Mouse (Mus musculus) telencephalon, adult 2 months (tissue): ENCODE measurements around the gene Zfp109.

Experiments used
- DNase-seq: peaks from one replicate; pipeline ENCODE4 v3.0.0-alpha.2; 2011; ENCODE audit warnings: low read depth, low spot score

Gene Zfp109

GRCm38 (mm10) chr7:24208282-24208886, 29.0 kb downstream of the Zfp109 start:
- no peak for DNase-seq

GRCm38 (mm10) chr7:24207488-24208261, 29.7 kb downstream of the Zfp109 start:
- DNase-seq: peak; percentile 93

- no peak for DNase-seq
These were observed 40.4 kb downstream of the Zfp109 start for GRCm38 (mm10) chr7:24196961-24197360.

GRCm38 (mm10) chr7:24193157-24193556, 44.2 kb downstream of the Zfp109 start:
- no peak for DNase-seq

GRCm38 (mm10) chr7:24191361-24191760, 46.0 kb downstream of the Zfp109 start:
- no peak for DNase-seq

- no peak for DNase-seq
These were observed 47.8 kb downstream of the Zfp109 start for GRCm38 (mm10) chr7:24189571-24189944.

- no peak for DNase-seq
These were observed 48.3 kb downstream of the Zfp109 start for GRCm38 (mm10) chr7:24188901-24189570.

GRCm38 (mm10) chr7:24187611-24188010, 49.7 kb downstream of the Zfp109 start:
- DNase-seq: no peak
